In the genomic region with DNA sequence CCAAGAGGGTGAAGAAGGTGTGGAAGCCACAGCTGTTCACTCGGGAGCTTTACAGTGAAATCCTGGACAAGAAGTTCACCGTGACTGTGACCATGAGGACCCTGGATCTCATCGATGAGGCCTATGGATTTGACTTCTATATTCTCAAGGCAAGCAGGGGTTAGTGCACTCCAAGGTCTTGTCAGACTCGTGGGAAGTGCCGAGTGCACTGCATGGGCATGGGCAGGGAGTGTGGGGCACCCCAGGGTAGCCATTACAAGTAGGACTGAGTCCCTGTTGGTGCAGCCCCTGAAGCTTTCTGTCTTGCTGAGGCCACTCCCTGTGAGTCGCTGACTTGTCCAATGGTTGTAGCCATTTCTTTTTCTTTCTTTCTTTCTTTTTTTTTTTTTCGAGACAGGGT, we compare ENCODE assay signal across 8 mouse cellular contexts. TPM values are rescaled to one million over a fixed set of nuclear protein-coding genes. Genes with fewer than 3 reads are reported as not detected.
DNase-seq lines count a peak whose midpoint lies in the region; ATAC-seq and TF ChIP-seq lines count a peak whose summit lies in the region.

No protein-coding gene starts in this region.

- H3K27me3 ChIP-seq in kidney, adult 2 months (replicated peaks; ENCODE audit: control insufficient read depth, insufficient read depth, low read length), result no peaks in the 10 kb centered on the region
- no peaks in the 10 kb centered on the region; the same call in 1 of the 2 replicates for H3K27me3 ChIP-seq in hindbrain, embryonic 16.5 days (replicated peaks; ENCODE audit: control insufficient read depth, insufficient read depth, low read length)
- no peaks in the 10 kb centered on the region for H3K27me3 ChIP-seq in midbrain, embryonic 16.5 days (ENCODE audit: control insufficient read depth, insufficient read depth, low read depth, low read length)

- H3K9ac ChIP-seq in hindbrain, embryonic 16.5 days (ENCODE audit: low read depth, low read length), result peak overlapping the region; percentile 84; the same call in 1 of the 2 replicates
- H3K9ac ChIP-seq in midbrain, embryonic 16.5 days (ENCODE audit: low read depth, low read length), result no peak overlapping the region

- H3K4me2 ChIP-seq in hindbrain, embryonic 16.5 days (ENCODE audit: low read length), result peak overlapping the region; percentile 76
- H3K4me2 ChIP-seq in midbrain, embryonic 16.5 days (ENCODE audit: low read length), result peak overlapping the region; percentile 82

- WGBS in kidney, adult 2 months, result 78% methylated on average over 7 of the region's 7 CpGs
- 91% methylated on average over 7 of the region's 7 CpGs for WGBS in hindbrain, embryonic 16.5 days
- 87% methylated on average over 7 of the region's 7 CpGs for WGBS in midbrain, embryonic 16.5 days

- no peak for TF ChIP-seq CTCF in kidney, adult 2 months (conservative IDR thresholded peaks at IDR 0.05; ENCODE audit: insufficient read depth, insufficient read length, low read depth, low read length)
- TF ChIP-seq CTCF in cortical plate, adult 2 months (IDR thresholded peaks at IDR 0.05; ENCODE audit: extremely low read depth, insufficient read depth, low read length), result no peak

- H3K4me1 ChIP-seq in kidney, adult 2 months (ENCODE audit: control insufficient read depth, insufficient read depth, low read length), result 0 out of 2 replicates have a peak, but pooled peaks cover 6% of the 10 kb centered on the region
- peaks cover 4% of the 10 kb centered on the region; the same call in 1 of the 2 replicates for H3K4me1 ChIP-seq in cortical plate, adult 2 months (ENCODE audit: control insufficient read depth, insufficient read depth, low read length)
- H3K4me1 ChIP-seq in hindbrain, embryonic 16.5 days (ENCODE audit: control insufficient read depth, insufficient read depth, low read depth, low read length), result peaks cover 21% of the 10 kb centered on the region
- peaks cover 8% of the 10 kb centered on the region for H3K4me1 ChIP-seq in midbrain, embryonic 16.5 days (ENCODE audit: control insufficient read depth, insufficient read depth, low read length)

- no peak overlapping the region for H3K27ac ChIP-seq in kidney, adult 2 months (ENCODE audit: insufficient read depth, low read depth, low read length)
- H3K27ac ChIP-seq in cortical plate, adult 2 months (ENCODE audit: insufficient read depth, low read length), result no peak overlapping the region
- no peak overlapping the region for H3K27ac ChIP-seq in hindbrain, embryonic 16.5 days (ENCODE audit: low read depth, low read length)
- H3K27ac ChIP-seq in midbrain, embryonic 16.5 days (ENCODE audit: low read length), result no peak overlapping the region

- TF ChIP-seq POLR2A in kidney, adult 2 months (IDR thresholded peaks at IDR 0.05; ENCODE audit: low read depth, low read length), result no peak
- TF ChIP-seq POLR2A in cortical plate, adult 2 months (IDR thresholded peaks at IDR 0.05; ENCODE audit: extremely low read depth, insufficient read depth, low read length), result no peak

- no peaks in the 10 kb centered on the region; the same call in 1 of the 2 replicates for H3K36me3 ChIP-seq in kidney, adult 2 months (ENCODE audit: control insufficient read depth, insufficient read depth, low read length)
- peaks cover 22% of the 10 kb centered on the region for H3K36me3 ChIP-seq in hindbrain, embryonic 16.5 days (ENCODE audit: control insufficient read depth, insufficient read depth, low read length)
- peaks cover 19% of the 10 kb centered on the region for H3K36me3 ChIP-seq in midbrain, embryonic 16.5 days (ENCODE audit: control insufficient read depth, insufficient read depth, low read length)

- ATAC-seq in hindbrain, embryonic 16.5 days, result no peak
- no peak for ATAC-seq in midbrain, embryonic 16.5 days

- no peak for DNase-seq in kidney, adult 2 months
- no peak for DNase-seq in kidney, postnatal 25 days
- no peak for DNase-seq in natural killer cell, adult 2 months (ENCODE audit: low spot score in 2 of 2)
- DNase-seq in urinary bladder, postnatal 25 days (ENCODE audit: low spot score), result no peak
- no peak for DNase-seq in c-Kit-positive CD71-positive TER-119-positive erythroid progenitor cells, embryonic 14.5 days (ENCODE audit: low spot score)

- peak overlapping the region; percentile 82; the same call in 1 of the 2 replicates for H3K4me3 ChIP-seq in kidney, adult 2 months (ENCODE audit: insufficient read depth, low read depth, low read length)
- H3K4me3 ChIP-seq in cortical plate, adult 2 months (ENCODE audit: insufficient read depth, low read length), result peak overlapping the region; percentile 95
- peak overlapping the region; percentile 85 for H3K4me3 ChIP-seq in hindbrain, embryonic 16.5 days (ENCODE audit: low read length)
- H3K4me3 ChIP-seq in midbrain, embryonic 16.5 days (ENCODE audit: low read depth, low read length), result peak overlapping the region; percentile 70; the same call in 1 of the 2 replicates

- no peaks in the 10 kb centered on the region for H3K9me3 ChIP-seq in hindbrain, embryonic 16.5 days (ENCODE audit: control insufficient read depth, low read length)
- no peaks in the 10 kb centered on the region for H3K9me3 ChIP-seq in midbrain, embryonic 16.5 days (replicated peaks; ENCODE audit: control insufficient read depth, low read length, poor library complexity, severe bottlenecking)

RNA-seq across cellular contexts. Expression of a gene that starts 1.3 kb away (rescaled TPM):
- 130 and 137 TPM in 2 replicates for polyA plus RNA-seq in kidney, adult 2 months (2012; rRNA removed)
- 96.3 and 101 TPM in 2 replicates for polyA plus RNA-seq in cortical plate, adult 2 months (2012; rRNA removed)
- 188 and 195 TPM in 2 replicates for polyA plus RNA-seq in hindbrain, embryonic 16.5 days (2015; fragmentation: Nextera tagmentation; extraction: Ambion mirVana)
- 161 and 172 TPM in 2 replicates for polyA plus RNA-seq in midbrain, embryonic 16.5 days (2015; fragmentation: Nextera tagmentation; extraction: Ambion mirVana)

RNA-seq across cellular contexts. Expression of a gene that starts 11.5 kb away (rescaled TPM):
- 431 and 538 TPM in 2 replicates for polyA plus RNA-seq in kidney, adult 2 months (2012; rRNA removed)
- polyA plus RNA-seq in cortical plate, adult 2 months (2012; rRNA removed), result 27.4 and 31.6 TPM in 2 replicates
- 4.0 and 4.2 TPM in 2 replicates for polyA plus RNA-seq in hindbrain, embryonic 16.5 days (2015; fragmentation: Nextera tagmentation; extraction: Ambion mirVana)
- 3.8 and 3.9 TPM in 2 replicates for polyA plus RNA-seq in midbrain, embryonic 16.5 days (2015; fragmentation: Nextera tagmentation; extraction: Ambion mirVana)

RNA-seq across cellular contexts. Expression of a gene that starts 13.9 kb away (rescaled TPM):
- polyA plus RNA-seq in kidney, adult 2 months (2012; rRNA removed), result 16.3 and 18.5 TPM in 2 replicates
- 15.4 and 16.0 TPM in 2 replicates for polyA plus RNA-seq in cortical plate, adult 2 months (2012; rRNA removed)
- polyA plus RNA-seq in hindbrain, embryonic 16.5 days (2015; fragmentation: Nextera tagmentation; extraction: Ambion mirVana), result 6.2 and 7.1 TPM in 2 replicates
- 19.1 and 20.6 TPM in 2 replicates for polyA plus RNA-seq in midbrain, embryonic 16.5 days (2015; fragmentation: Nextera tagmentation; extraction: Ambion mirVana)

RNA-seq across cellular contexts. Expression of a gene that starts 29.2 kb away (rescaled TPM):
- polyA plus RNA-seq in kidney, adult 2 months (2012; rRNA removed), result 36.2 and 45.6 TPM in 2 replicates
- polyA plus RNA-seq in cortical plate, adult 2 months (2012; rRNA removed), result 11.5 and 11.8 TPM in 2 replicates
- 22.9 and 23.2 TPM in 2 replicates for polyA plus RNA-seq in hindbrain, embryonic 16.5 days (2015; fragmentation: Nextera tagmentation; extraction: Ambion mirVana)
- 16.8 and 18.3 TPM in 2 replicates for polyA plus RNA-seq in midbrain, embryonic 16.5 days (2015; fragmentation: Nextera tagmentation; extraction: Ambion mirVana)

RNA-seq across cellular contexts. Expression of a gene that starts 34.4 kb away (rescaled TPM):
- polyA plus RNA-seq in kidney, adult 2 months (2012; rRNA removed), result 63.0 and 74.9 TPM in 2 replicates
- polyA plus RNA-seq in cortical plate, adult 2 months (2012; rRNA removed), result 43.5 and 49.8 TPM in 2 replicates
- polyA plus RNA-seq in hindbrain, embryonic 16.5 days (2015; fragmentation: Nextera tagmentation; extraction: Ambion mirVana), result 45.6 and 45.7 TPM in 2 replicates
- polyA plus RNA-seq in midbrain, embryonic 16.5 days (2015; fragmentation: Nextera tagmentation; extraction: Ambion mirVana), result 38.2 and 41.3 TPM in 2 replicates

Comparison
In these comparisons a context has a peak if more than half of its experiments do, and no peak if none do; other contexts are left out.
1. RNA of a gene that starts 11.5 kb away (polyA plus RNA-seq): 431 to 538 TPM in kidney, adult 2 months; 27.4 to 31.6 TPM in cortical plate, adult 2 months, 4.0 to 4.2 TPM in hindbrain, embryonic 16.5 days and 3.8 to 3.9 TPM in midbrain, embryonic 16.5 days; every median in the first group is over 10 times any median in the second.
2. Peak in every context shown above with its lines, with median percentiles within 50 percentile points of each other: H3K4me3 ChIP-seq.